Mouse (Mus musculus): ENCODE results near the gene Slc39a1.
"Not testable (repeated sequence)": the region's sequence is repeated elsewhere in the genome, so short reads cannot be mapped to it uniquely, and the experiment has no call there.

Slc39a1 gene

DNA sequence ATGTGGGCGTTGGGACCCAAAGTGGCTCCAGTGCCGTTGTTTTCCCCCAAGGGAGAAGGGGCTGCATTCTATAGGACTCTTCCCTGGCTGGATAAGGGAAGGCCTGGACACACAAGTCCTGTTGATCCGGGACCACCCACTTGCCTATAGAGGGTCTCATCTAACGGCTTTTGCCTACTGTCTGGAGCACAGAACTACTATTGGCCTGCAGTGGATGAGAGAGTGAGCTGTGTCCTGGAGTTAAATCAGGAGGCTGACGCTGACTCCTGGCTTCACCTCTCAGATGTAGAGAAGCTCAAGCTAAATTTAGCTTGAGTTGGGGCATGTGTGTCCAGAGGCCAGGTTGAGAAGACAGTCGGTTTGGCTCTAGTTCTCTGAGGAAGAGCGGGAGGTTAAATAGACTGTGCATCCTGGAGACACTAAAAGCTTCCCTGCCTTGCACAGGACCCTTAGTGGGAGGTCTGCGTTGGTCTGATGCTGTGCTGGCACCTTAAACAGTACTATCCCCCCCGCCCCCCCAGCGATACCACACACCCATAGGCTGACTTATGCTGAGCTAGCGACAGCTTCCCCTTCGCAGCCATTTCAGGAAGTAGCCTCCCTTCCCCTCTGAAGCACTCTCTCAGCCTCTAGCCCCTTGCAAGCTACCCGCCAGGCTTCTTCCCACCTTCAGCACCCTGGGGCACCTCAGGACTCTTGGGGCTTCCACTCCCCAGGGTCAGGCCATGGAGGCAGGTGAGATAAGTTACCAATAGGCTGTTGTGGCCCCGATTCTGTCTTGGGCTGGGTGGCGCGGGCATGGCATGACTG, 18.2 kb downstream of the Slc39a1 start:
- DNase-seq (ENCODE audit: low read depth, low spot score) = no peak

GRCm38 (mm10) chr3:90266901-90267775, 19.2 kb downstream of the Slc39a1 start:
- DNase-seq (ENCODE audit: low read depth, low spot score) = no peak

DNA sequence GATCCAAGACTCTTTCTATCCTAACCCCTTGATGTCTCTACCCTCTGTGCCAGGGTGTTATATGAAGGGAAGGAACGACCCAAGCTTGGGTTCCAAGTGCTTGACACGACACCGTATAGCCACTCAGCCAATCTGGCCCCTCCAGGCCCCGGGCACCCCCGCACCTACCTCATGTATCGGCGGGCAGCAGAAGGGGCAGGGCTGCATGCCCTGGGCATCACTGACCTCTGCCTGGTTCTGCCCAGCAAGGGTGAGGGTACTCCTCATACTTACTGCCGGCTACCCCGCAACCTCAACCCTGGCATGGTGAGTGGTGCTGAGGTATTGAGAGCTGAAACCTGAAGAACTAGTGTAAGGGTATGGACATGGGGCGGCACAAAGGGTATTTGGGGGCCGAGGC, 20.2 kb downstream of the Slc39a1 start:
- no peak for DNase-seq (ENCODE audit: low read depth, low spot score)

DNA sequence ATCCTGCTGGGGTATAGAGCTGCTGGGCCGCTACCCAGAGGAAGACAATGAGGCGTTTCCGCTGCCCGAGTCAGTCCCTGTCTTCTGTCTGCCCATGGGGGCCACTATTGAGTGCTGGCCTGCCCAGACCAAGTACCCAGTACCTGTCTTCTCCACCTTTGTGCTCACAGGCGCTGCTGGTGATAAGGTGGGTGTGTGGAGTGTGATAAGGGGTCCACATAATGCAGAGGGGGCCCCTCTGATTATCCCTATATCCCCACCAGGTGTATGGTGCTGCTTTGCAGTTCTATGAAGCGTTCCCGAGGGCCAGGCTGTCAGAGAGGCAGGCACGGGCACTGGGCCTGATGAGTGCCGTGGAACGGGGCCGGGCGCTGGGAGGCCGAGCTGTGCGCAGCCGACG, 21.0 kb downstream of the Slc39a1 start:
- no peak for DNase-seq (ENCODE audit: low read depth, low spot score)

DNA sequence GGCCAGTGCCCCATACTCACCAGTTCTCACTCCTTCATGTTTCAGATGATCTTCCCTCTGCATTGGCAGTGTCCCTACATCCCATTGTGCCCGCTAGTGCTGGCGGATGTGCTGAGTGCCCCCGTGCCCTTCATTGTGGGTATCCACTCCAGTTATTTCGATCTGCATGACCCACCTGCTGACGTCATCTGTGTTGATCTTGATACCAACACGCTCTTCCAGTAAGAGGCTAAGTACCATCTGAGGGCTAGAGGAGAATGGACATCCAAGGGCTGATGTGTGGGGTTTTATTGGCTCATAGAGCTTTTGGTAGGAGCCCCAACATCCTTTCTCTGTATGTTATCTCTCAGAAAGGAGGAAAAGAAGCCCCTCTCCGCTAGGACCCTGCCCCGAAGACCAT, 22.8 kb downstream of the Slc39a1 start:
- DNase-seq (ENCODE audit: low read depth, low spot score) = no peak

GRCm38 (mm10) chr3:90272170-90272569, 24.2 kb downstream of the Slc39a1 start:
- DNase-seq (ENCODE audit: low read depth, low spot score) = peak; percentile 64

GRCm38 (mm10) chr3:90273855-90274254, 25.9 kb downstream of the Slc39a1 start:
- peak; percentile 51 for DNase-seq (ENCODE audit: low read depth, low spot score)

DNA sequence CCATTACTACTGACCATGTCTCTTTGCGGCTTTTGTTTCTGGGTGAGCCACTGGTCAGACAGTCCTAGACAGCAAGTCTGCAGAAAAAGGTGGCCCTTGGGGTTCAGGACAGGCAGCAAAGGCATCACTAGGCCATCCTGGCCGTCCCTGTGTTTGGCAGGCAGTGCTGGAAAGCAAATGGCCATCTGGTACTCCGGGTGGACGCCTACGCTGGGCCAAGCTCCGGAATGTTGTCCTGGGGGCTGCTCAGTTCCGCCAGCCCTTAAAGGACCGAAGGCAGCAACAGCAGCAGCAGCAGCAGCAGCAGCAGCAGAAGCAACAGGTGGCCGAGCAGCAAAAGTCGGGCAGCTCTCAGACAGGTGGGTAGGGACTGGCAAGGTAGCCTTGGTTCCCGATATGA, 27.3 kb downstream of the Slc39a1 start:
- no peak for DNase-seq (ENCODE audit: low read depth, low spot score)

DNA sequence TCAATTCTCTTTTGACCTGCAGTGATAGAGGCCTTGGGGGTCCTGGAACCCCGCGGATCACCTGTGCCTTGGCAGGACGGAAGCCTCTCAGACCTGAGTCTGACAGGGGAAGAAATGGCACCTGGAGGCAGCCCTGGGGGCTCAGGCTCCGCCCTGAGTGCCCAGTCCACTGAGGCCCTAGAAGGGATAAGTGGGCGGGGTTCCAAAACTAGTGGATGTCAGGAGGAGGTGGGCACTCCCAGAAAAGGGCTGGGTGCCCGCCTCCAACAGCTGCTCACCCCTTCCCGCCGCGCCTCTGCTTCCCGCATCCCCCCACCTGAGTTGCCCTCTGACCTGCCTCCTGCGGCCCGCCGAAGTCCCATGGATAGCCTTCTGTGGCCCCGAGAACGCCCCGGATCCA, 28.9 kb downstream of the Slc39a1 start:
- peak; percentile 42 for DNase-seq (ENCODE audit: low read depth, low spot score)

DNA sequence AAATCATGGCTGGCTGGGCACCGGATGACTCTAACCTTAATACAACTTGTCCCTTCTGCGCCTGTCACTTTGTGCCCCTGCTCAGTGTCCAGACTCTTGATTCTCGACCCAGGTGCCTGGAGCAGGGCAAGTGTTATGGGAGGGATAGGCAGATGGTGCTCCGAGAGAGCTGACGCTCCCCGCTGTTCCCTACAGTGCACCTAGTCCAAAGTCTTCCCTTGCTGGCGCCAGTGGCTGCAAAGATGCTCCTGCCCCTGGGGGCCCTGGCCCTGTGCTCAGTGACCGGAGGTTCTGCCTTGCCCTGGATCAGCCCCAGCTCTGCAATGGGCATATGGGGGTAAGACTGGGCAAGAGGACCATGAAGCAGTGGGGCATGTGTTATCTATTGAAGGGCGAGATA, 29.8 kb downstream of the Slc39a1 start:
- DNase-seq (ENCODE audit: low read depth, low spot score) = no peak

- no peak for DNase-seq (ENCODE audit: low read depth, low spot score)
Measured at GRCm38 (mm10) chr3:90278211-90278610, 30.2 kb downstream of the Slc39a1 start.

DNA sequence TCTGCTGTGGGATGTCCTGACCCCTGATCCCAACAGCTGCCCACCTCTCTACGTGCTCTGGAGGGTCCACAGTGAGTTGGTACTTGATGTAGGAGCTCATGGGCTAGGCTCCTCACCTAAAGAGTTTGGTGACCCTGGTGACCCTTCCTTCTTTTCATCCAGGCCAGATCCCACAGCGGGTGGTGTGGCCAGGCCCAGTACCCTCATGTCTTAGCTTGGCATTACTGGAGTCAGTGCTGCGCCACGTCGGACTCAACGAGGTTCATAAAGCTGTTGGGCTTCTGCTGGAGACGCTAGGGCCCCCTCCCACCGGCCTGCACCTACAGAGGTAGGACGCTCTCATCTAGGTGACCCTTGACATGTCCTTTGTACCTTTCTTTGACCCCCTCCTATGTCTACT, 31.2 kb downstream of the Slc39a1 start:
- no peak for DNase-seq (ENCODE audit: low read depth, low spot score)

- no peak for DNase-seq (ENCODE audit: low read depth, low spot score)
Measured at GRCm38 (mm10) chr3:90279743-90280142, 31.8 kb downstream of the Slc39a1 start.

- DNase-seq (ENCODE audit: low read depth, low spot score) = no peak
Measured at GRCm38 (mm10) chr3:90280708-90281107, 32.7 kb downstream of the Slc39a1 start.

GRCm38 (mm10) chr3:90284150-90284549, 36.2 kb downstream of the Slc39a1 start:
- no peak for DNase-seq (ENCODE audit: low read depth, low spot score)

DNA sequence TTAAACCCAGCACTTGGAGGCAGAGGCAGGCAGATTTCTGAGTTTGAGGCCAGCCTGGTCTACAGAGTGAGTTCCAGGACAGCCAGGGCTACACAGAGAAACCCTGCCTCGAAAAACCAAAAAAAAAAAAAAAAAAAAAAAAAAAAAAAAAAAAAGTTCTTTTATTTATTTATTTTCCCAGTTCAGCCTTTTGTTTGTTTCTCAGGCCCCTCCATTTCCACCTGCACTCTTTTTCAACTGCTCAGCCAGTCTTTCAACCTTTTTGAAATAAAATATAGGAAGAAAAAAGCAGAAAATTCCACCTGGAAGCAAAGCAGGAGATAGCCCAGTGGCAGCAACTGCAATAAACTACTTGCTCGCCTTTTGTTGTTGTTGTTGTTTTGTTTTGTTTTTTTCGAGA, 41.4 kb downstream of the Slc39a1 start:
- not testable (repeated sequence) for DNase-seq (ENCODE audit: low read depth, low spot score)

- no peak for DNase-seq (ENCODE audit: low read depth, low spot score)
Measured at GRCm38 (mm10) chr3:90290602-90291001, 42.6 kb downstream of the Slc39a1 start.

GRCm38 (mm10) chr3:90291982-90292344, 44.0 kb downstream of the Slc39a1 start:
- DNase-seq (ENCODE audit: low read depth, low spot score) = no peak

DNA sequence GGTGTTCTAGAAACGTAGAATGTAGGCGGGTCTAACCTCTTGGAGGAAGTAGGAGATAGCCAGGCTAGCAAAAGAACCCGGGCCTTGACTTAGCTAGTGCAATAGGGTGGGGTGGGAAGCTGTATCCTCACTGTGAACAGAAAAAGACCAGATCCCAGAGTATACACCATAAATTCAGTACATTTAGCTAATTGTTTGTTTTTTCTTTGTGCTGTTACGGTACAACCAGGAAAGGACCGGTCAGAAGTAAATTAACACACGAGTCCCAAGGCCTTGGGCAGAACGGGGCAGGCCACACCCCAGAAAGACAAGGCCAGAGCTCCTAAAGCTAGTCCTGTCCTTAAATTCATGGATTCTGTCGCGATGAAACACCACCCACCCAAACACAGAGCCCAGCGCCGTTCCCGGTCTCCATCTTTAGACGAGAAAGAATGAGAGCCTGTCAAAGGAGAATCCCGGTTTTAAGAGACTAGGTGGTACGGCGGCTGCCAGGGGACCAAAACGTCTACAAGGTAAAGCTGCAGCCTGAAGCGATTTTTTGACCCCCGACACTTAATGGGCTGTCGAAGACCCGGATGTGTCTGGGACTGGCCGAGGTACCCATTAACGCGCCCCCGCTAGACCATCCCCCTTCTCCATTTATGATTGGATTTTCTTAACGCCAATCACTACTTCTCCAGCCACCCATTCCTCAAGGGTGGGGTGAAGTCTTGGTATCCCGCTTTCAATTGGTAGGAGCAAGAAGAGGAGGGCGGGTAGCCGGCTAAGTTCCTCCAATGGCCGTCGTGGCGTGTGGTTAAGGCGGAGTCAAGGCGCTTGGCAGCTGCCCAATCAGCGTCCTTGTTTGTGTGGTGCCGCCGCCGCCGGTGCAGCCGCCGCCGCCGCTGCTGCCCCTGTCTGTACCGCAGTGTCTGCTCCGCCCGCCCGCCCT, 44.6 kb downstream of the Slc39a1 start, which contains the start of gene Gatad2b:
Gene Gatad2b (plus strand): TSS at position 834 of the 931 bp plus-strand sequence.
- DNase-seq (ENCODE audit: low read depth, low spot score) = peak; percentile 100

DNA sequence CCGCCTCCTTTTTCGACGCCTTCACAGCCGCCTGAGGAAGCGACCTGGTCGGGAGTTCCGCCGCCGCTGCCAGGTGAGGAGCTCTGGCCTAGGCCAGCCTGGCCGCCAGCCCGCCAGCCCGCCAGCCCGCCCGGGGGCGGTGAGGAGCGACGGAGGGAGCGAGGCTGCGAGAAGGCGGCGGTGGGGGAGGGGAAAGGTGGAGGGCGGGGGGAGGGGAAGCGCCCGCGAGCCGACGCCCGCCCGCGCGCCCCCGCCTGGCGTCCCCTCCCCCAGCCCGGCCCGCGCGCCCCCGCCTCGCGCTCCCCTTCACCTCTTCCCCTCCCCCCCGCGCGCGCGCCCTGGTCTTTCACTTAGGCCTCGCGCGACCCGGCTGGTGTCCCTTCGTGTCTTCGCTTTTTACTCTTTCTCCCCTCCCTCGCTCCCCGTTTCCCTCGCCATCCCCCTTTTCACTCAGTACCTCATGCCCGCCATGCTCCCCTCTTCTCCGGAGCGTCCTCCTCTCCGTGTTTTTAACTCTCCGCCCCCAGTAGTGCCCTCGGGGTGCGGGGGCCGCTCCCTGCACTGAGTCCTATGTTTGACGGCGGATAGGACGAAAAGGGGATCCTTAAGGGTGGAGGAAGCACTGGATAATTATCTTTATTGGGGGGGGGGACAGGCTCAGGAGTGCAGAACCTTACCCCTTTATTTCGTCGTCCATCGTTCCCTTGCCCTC, 45.5 kb downstream of the Slc39a1 start:
- DNase-seq (ENCODE audit: low read depth, low spot score) = peak; percentile 90

DNA sequence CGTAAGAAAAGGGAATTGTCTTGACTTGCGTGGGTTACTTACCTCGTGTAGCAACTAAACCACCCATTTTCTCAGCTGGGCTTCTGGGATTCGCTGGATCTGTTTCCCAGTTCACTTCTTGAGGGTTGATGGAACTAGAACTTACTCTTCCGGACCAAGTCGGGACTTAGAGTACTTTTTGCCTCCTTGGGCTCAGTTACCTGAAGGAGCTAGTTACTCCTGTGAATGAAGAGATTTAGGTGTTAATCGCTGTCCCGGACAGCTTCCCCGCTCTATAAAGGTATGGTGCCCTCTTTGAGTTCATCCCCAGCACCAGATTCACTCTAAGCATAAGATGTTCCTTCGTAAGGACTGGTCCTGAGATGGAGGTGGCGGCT, 46.1 kb downstream of the Slc39a1 start:
- DNase-seq (ENCODE audit: low read depth, low spot score) = no peak
